Mouse (Mus musculus) liver, adult 2 months (tissue): ENCODE measurements at regions not wholly inside any gene's neighbourhood (a gene's known extent, or its start where the extent isn't known, plus 50 kb on each side); places are given as distances from the start of the nearest gene placed in this dataset.
A peak's percentile ranks its signal among the peaks of the same experiment; 100 is the strongest.

ENCODE experiments used
- DNase-seq: peaks from one replicate; pipeline ENCODE4 v3.0.0-alpha.2; 2011; ENCODE audit warnings: low read depth, low spot score; ENCODE audit errors: extremely low read depth
- H3K27ac ChIP-seq: fragments of 200-500 bp; replicated peaks from 2 replicates; pipeline ENCODE4 v1.5.1; 2012; ENCODE audit warnings: low read depth, mild to moderate bottlenecking, control low read depth, inconsistent platforms, low read length; ENCODE audit not compliant: insufficient read depth
- H3K27me3 ChIP-seq: fragments of 200-500 bp; 2 replicates; pipeline ENCODE4 v1.6.1; 2012; ENCODE audit warnings: mild to moderate bottlenecking, moderate library complexity, low read length, inconsistent platforms; ENCODE audit not compliant: control insufficient read depth, insufficient read depth
- H3K36me3 ChIP-seq: fragments of 200-500 bp; 2 replicates; pipeline ENCODE4 v1.6.1; 2012; ENCODE audit warnings: low read length, inconsistent platforms; ENCODE audit not compliant: control insufficient read depth, insufficient read depth
- H3K4me1 ChIP-seq: fragments of 200-500 bp; 2 replicates; pipeline ENCODE4 v1.6.1; 2011; ENCODE audit warnings: low read length; ENCODE audit not compliant: control insufficient read depth, insufficient read depth
- H3K4me3 ChIP-seq: fragments of 200-500 bp; 2 replicates; pipeline ENCODE4 v1.5.1; 2011; ENCODE audit warnings: low read depth, mild to moderate bottlenecking, control low read depth, low read length, moderate library complexity; ENCODE audit not compliant: insufficient read depth
- H3K79me2 ChIP-seq: fragments of 200-500 bp; 2 replicates; pipeline ENCODE4 v1.6.1; 2012; ENCODE audit warnings: inconsistent platforms, mild to moderate bottlenecking, low read length, moderate library complexity; ENCODE audit not compliant: control insufficient read depth, insufficient read depth
- H3K9ac ChIP-seq: fragments of 200-500 bp; 2 replicates; pipeline ENCODE4 v1.6.1; 2012; ENCODE audit warnings: low read depth, mild to moderate bottlenecking, control low read depth, inconsistent platforms, low read length
- CTCF ChIP-seq: fragments of 200-500 bp; IDR thresholded peaks from 2 replicates; pipeline ENCODE4 v1.5.1; 2011; ENCODE audit warnings: low read depth, low read length, control low read depth
- POLR2A ChIP-seq: fragments of 200-500 bp; IDR thresholded peaks from 2 replicates; pipeline ENCODE4 v1.6.1; 2011; ENCODE audit warnings: low read length, control low read depth; ENCODE audit not compliant: insufficient read depth; ENCODE audit errors: extremely low read depth
- WGBS: fragments of 180-500 bp; shearing (Covaris S2); methylation state at CpG from one replicate; pipeline ENCODE4 v1.1.7; 2018; 5-methylcytosine and 5-hydroxymethylcytosine counted together

DNA sequence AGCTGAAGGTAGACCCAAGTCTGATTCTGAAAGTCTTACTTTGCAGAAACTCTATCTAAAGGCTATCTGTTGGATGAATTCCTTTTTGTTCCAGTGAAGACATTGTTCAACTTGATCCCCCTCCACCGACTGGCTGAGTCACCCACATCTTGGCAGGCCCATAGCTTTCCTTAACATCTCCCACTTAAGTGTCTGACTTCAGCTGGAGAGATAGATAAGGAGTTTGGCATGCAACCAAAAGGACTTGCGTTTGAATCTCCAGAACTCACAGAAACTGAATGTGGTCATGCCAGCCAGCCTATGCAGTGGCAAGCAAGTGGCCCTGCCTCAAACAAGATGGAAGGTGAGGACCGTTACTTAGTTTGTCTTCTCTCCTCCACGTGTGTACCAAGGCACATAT lies 457.3 kb upstream of the Tbx3 start:
- Histone ChIP-seq H3K27ac (no peak overlapping the region), H3K4me1 (no peaks in the 10 kb centered on the region), H3K27me3 (no peaks in the 10 kb centered on the region), H3K4me3 (no peak overlapping the region), H3K9ac (no peak overlapping the region), H3K79me2 (no peaks in the 10 kb centered on the region), H3K36me3 (no peaks in the 10 kb centered on the region)
- no peak for DNase-seq
- TF ChIP-seq CTCF (no peak), POLR2A (no peak)
- 61% methylated on average over 4 of the region's 4 CpGs for WGBS

DNA sequence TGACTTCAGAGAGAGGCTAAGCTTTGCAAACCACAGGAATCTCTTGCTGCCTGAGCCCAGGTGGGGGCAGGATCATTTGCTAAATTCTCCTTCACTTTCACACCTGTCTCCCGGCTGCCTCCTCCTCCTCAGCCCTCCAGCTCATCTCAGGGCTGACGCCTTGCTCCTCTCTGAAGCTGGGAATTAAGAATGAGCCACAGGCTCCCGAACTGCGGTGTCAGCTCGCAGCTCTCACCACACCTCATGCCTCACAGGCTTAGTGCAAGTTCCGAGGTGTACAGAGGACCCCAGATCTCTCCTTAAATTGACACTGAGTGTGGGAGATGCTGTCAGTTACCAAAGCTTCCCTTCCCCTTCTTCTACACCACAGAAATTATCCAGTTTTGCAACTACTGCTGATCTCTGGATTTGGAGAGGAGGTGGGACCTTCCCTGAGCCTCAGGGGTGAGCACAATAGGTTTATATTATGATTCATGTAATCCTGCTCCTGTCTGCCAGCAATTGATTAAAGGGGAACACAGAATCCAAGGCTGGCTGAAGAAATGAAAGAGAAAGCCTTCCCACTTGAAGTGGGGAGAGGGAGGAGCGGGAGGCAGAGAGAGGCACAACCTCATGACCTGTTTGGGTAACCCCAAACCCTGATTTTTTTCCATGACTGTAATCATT lies 456.6 kb upstream of the Tbx3 start:
- no peak overlapping the region for H3K9ac ChIP-seq
- no peak for TF ChIP-seq CTCF
- TF ChIP-seq POLR2A: no peak
- H3K4me1 ChIP-seq: no peaks in the 10 kb centered on the region

GRCm38 (mm10) chr5:119214937-119215336 lies 455.5 kb upstream of the Tbx3 start:
- no peak overlapping the region for H3K27ac ChIP-seq
- H3K9ac ChIP-seq: no peak overlapping the region
- DNase-seq: no peak
- H3K4me1 ChIP-seq: no peaks in the 10 kb centered on the region
- H3K79me2 ChIP-seq: no peaks in the 10 kb centered on the region
- H3K4me3 ChIP-seq: no peak overlapping the region
- TF ChIP-seq CTCF: peak; percentile 48
- no peak for TF ChIP-seq POLR2A
- H3K27me3 ChIP-seq: no peaks in the 10 kb centered on the region
- 97% methylated on average over 9 of the region's 9 CpGs for WGBS
- no peaks in the 10 kb centered on the region for H3K36me3 ChIP-seq

More for the DNA sequence above, 456.6 kb upstream of the Tbx3 start:
- WGBS: 57% methylated on average over 7 of the region's 7 CpGs
- H3K36me3 ChIP-seq: no peaks in the 10 kb centered on the region
- no peaks in the 10 kb centered on the region for H3K27me3 ChIP-seq
- H3K79me2 ChIP-seq: no peaks in the 10 kb centered on the region
- DNase-seq: no peak
- H3K4me3 ChIP-seq: no peak overlapping the region
- H3K27ac ChIP-seq: no peak overlapping the region

- H3K27me3 ChIP-seq: no peaks in the 10 kb centered on the region
- no peak overlapping the region for H3K4me3 ChIP-seq
- H3K27ac ChIP-seq: no peak overlapping the region
- WGBS: 92% methylated on average over 10 of the region's 10 CpGs
- H3K4me1 ChIP-seq: no peaks in the 10 kb centered on the region
- H3K79me2 ChIP-seq: no peaks in the 10 kb centered on the region
- no peak overlapping the region for H3K9ac ChIP-seq
- no peak for DNase-seq
- no peaks in the 10 kb centered on the region for H3K36me3 ChIP-seq
- no peak for TF ChIP-seq POLR2A
Observed at GRCm38 (mm10) chr5:119215364-119215763, 455.1 kb upstream of the Tbx3 start.

DNA sequence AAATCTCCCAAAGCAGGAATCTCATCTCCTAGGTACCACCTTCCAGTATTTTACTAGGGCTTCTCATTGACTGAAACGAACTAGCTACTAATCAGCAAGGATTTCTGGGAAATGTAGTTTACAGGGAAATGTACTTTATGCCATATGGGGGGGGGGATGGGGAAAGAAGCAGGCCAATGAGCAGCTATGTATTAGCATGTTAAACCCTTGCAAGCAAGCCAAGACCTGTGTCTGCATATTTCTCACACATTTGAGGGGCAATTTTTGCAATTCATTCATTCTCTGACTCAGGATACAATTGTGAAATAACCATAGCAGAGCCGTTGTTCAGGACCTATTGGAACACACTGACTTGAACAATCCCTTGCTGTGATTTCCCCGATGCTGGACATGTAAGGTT lies 454.3 kb upstream of the Tbx3 start:
- H3K4me3 ChIP-seq: no peak overlapping the region
- no peak for DNase-seq
- H3K27me3 ChIP-seq: no peaks in the 10 kb centered on the region
- no peaks in the 10 kb centered on the region for H3K4me1 ChIP-seq
- no peak overlapping the region for H3K9ac ChIP-seq
- H3K79me2 ChIP-seq: no peaks in the 10 kb centered on the region
- TF ChIP-seq POLR2A: no peak
- TF ChIP-seq CTCF: no peak
- H3K36me3 ChIP-seq: no peaks in the 10 kb centered on the region
- H3K27ac ChIP-seq: no peak overlapping the region
- WGBS: 75% methylated on average over 3 of the region's 3 CpGs

DNA sequence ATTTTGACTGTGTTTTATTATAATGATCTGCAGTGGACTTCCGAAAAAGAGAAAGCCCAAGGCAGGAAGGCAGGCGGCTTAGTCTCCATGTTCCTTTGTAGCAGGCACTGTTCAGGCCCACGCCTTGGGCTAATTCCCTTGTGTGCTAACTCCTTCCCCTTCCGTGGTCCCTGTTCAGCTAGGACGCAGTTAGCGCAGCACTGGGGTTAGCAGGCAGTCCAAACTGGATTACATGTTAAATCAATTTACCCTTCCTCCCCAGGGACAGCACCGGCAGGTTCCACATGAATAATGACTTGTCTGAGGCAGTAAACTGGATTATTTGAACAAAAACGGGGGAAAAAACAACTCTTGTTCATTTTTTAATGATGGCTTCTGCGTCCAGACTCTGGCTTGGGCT lies 453.4 kb upstream of the Tbx3 start:
- Histone ChIP-seq H3K79me2 (no peaks in the 10 kb centered on the region), H3K4me3 (no peak overlapping the region), H3K4me1 (no peaks in the 10 kb centered on the region), H3K27ac (no peak overlapping the region), H3K36me3 (no peaks in the 10 kb centered on the region), H3K9ac (no peak overlapping the region), H3K27me3 (no peaks in the 10 kb centered on the region)
- WGBS: 91% methylated on average over 9 of the region's 9 CpGs
- TF ChIP-seq POLR2A (no peak), CTCF (no peak)
- DNase-seq: no peak
